Mouse (Mus musculus) stomach, postnatal 0 days (tissue): ENCODE data around the gene Slc7a7.

Experiments used
- CTCF ChIP-seq: IDR thresholded peaks from 2 replicates; pipeline ENCODE4 v1.5.1; 2016; ENCODE audit warnings: antibody characterized with exemption, low read depth, mild to moderate bottlenecking, moderate library complexity
- EP300 ChIP-seq: optimal IDR thresholded peaks from 2 replicates; pipeline ENCODE3; 2016; ENCODE audit warnings: antibody characterized with exemption

DNA sequence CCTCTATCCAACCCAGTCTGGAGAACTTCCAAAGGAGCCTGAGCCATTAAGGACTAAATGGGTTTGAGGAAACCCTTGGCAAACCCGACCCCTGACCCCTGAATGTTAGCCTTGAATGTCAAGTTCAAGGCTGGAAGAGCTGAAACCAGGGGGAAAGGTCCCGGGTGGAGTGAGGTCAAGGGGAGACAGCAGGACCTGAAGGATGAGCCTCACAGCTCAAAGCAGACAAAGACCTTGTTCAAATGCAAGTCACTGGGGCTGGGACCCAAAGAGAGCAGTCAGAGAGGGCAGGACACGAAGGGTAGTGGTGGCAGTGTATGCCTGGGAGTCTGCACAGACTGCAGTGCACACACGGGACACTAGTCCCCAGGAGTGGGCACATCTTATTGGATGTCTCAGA lies 23.8 kb upstream of the Slc7a7 start:
- TF ChIP-seq CTCF: no peak
- no peak for TF ChIP-seq EP300
